ENCODE assay signal across 24 mouse cellular contexts in genomic region chr3:95933111-95933750, GRCm38 (mm10). TPM values are rescaled to one million over a fixed set of nuclear protein-coding genes. Genes with fewer than 3 reads are reported as not detected.
A peak's percentile ranks its signal among the peaks of the same experiment; 100 is the strongest.
DNase-seq lines count a peak whose midpoint lies in the region.
"Had no signal": no experiment of that assay in that cellular context is flagged by ENCODE, and none has a peak within 500 bp of the region (broad histone marks: within the 10 kb centered on the region; RNA-seq: fewer than 3 reads in every experiment).

No protein-coding gene starts in this region.

- H3K27ac ChIP-seq in embryonic facial prominence, embryonic 10.5 days (replicated peaks): no peak overlapping the region
- H3K27ac ChIP-seq: embryonic facial prominence, embryonic 13.5 days; forebrain, embryonic 12.5 days; forebrain, embryonic 15.5 days; hindbrain, embryonic 10.5 days; hindbrain, embryonic 13.5 days had no signal

- 95% methylated on average over 7 of the region's 7 CpGs for WGBS in embryonic facial prominence, embryonic 10.5 days

- H3K36me3 ChIP-seq in embryonic facial prominence, embryonic 10.5 days (replicated peaks): peaks cover 61% of the 10 kb centered on the region

- peaks cover 19% of the 10 kb centered on the region for H3K4me1 ChIP-seq in embryonic facial prominence, embryonic 10.5 days

- no peaks in the 10 kb centered on the region for H3K27me3 ChIP-seq in embryonic facial prominence, embryonic 10.5 days (replicated peaks; ENCODE audit: low read depth, poor library complexity, severe bottlenecking)
- H3K27me3 ChIP-seq: embryonic facial prominence, embryonic 13.5 days; forebrain, embryonic 12.5 days; forebrain, embryonic 15.5 days; hindbrain, embryonic 13.5 days had no signal

- DNase-seq in heart, adult 11 months: peak; percentile 81
- DNase-seq in heart, postnatal 14 days: no peak
- peak; percentile 48 for DNase-seq in lung, postnatal 25 days (ENCODE audit: low spot score)
- no peak for DNase-seq in lung, postnatal 4 days
- DNase-seq in embryonic facial prominence, embryonic 10.5 days (ENCODE audit: low spot score): no peak
- peak; percentile 80 for DNase-seq in retina, postnatal 7 days (ENCODE audit: low read depth, low spot score)
- no peak for DNase-seq in thymus, postnatal 36 days
- DNase-seq: adrenal gland, adult 8-10 months; adrenal gland, postnatal 36 days; cerebellum, adult 18-20 months; cerebellum, adult 9-10 months; cerebellum, postnatal 14 days; gastrocnemius, postnatal 10 days; gastrocnemius, postnatal 36 days; heart, postnatal 36 days had no signal

- intact Hi-C loops in heart, postnatal 14 days (cut with DNase I): no loop called here

- peak overlapping the region; percentile 18; the same call in 1 of the 2 replicates for H3K4me3 ChIP-seq in embryonic facial prominence, embryonic 10.5 days
- H3K4me3 ChIP-seq: embryonic facial prominence, embryonic 13.5 days; erythroblast, embryonic 14.5 days; forebrain, embryonic 12.5 days; forebrain, embryonic 15.5 days; hindbrain, embryonic 13.5 days had no signal

- no peaks in the 10 kb centered on the region for H3K9me3 ChIP-seq in embryonic facial prominence, embryonic 10.5 days
- H3K9me3 ChIP-seq: embryonic facial prominence, embryonic 13.5 days; forebrain, embryonic 12.5 days; forebrain, embryonic 15.5 days; hindbrain, embryonic 10.5 days; hindbrain, embryonic 13.5 days had no signal

RNA-seq across cellular contexts. Expression of gene Anp32e, which starts 4.2 kb away (rescaled TPM):
- 10 to 100 TPM; 72.7 to 86.1 TPM for total RNA-seq in heart, postnatal 14 days (2021)
- polyA plus RNA-seq in embryonic facial prominence, embryonic 10.5 days (2016; fragmentation: Nextera tagmentation; extraction: Ambion mirVana): 369 and 371 TPM in 2 replicates

RNA-seq across cellular contexts. Expression of gene Car14, which starts 28.7 kb away (rescaled TPM):
- total RNA-seq in heart, postnatal 14 days (2021): 100 to 1,000 TPM; 153 to 157 TPM
- polyA plus RNA-seq in embryonic facial prominence, embryonic 10.5 days (2016; fragmentation: Nextera tagmentation; extraction: Ambion mirVana): 120 and 133 TPM in 2 replicates
- total RNA-seq: common myeloid progenitor, adult 5-6 weeks; granulocyte monocyte progenitor cell, adult 5-6 weeks had no signal
- polyA plus RNA-seq: activated CD4-positive, CD25-positive, alpha-beta regulatory T cell, adult 4 months; erythroblast, embryonic 14.5 days had no signal

RNA-seq across cellular contexts. Expression of gene Aph1a, which starts 39.5 kb away (rescaled TPM):
- 100 to 1,000 TPM; 113 to 114 TPM for total RNA-seq in heart, postnatal 14 days (2021)
- 33.4 and 36.1 TPM in 2 replicates for polyA plus RNA-seq in embryonic facial prominence, embryonic 10.5 days (2016; fragmentation: Nextera tagmentation; extraction: Ambion mirVana)

RNA-seq across cellular contexts. Expression of gene BC028528, which starts 41.4 kb away (rescaled TPM):
- 10 to 100 TPM; 24.0 to 24.6 TPM for total RNA-seq in heart, postnatal 14 days (2021)
- 7.6 and 10.2 TPM in 2 replicates for polyA plus RNA-seq in embryonic facial prominence, embryonic 10.5 days (2016; fragmentation: Nextera tagmentation; extraction: Ambion mirVana)
- polyA plus RNA-seq: erythroblast, embryonic 14.5 days had no signal

RNA-seq across cellular contexts. Expression of gene Ciart, which starts 51.2 kb away (rescaled TPM):
- total RNA-seq in heart, postnatal 14 days (2021): 1 to 10 TPM; 2.8 to 3.0 TPM
- polyA plus RNA-seq in embryonic facial prominence, embryonic 10.5 days (2016; fragmentation: Nextera tagmentation; extraction: Ambion mirVana): 11.5 and 13.4 TPM in 2 replicates

Comparison
In these comparisons a context has a peak if more than half of its experiments do, and no peak if none do; other contexts are left out.
1. DNase-seq: peak in heart, adult 11 months (single experiment), lung, postnatal 25 days (single experiment) and retina, postnatal 7 days (single experiment); none in heart, postnatal 14 days (0 of 2), lung, postnatal 4 days (0 of 2), embryonic facial prominence, embryonic 10.5 days (single experiment) and thymus, postnatal 36 days (0 of 2).